Mouse (Mus musculus) midbrain, embryonic 12.5 days (tissue): ENCODE measurements around the gene Ccdc103. TPM values are rescaled to one million over a fixed set of nuclear protein-coding genes. Genes with fewer than 3 reads are reported as not detected.

Source experiments
- ATAC-seq: fragments of 200-750 bp; cut with Nextera tagmentation; 2 replicates; pipeline ENCODE4 v1.8.0; 2017; ENCODE audit warnings: low read depth, moderate TSS enrichment, moderate library complexity; ENCODE audit not compliant: low FRiP score
- H3K27ac ChIP-seq: fragments of 300-500 bp; sonication (generic); replicated peaks from 2 replicates; pipeline ENCODE4 v1.5.1; 2016; ENCODE audit warnings: mild to moderate bottlenecking
- H3K27me3 ChIP-seq: fragments of 300-500 bp; sonication (generic); 2 replicates; pipeline ENCODE4 v1.6.1; 2016; ENCODE audit warnings: mild to moderate bottlenecking
- H3K36me3 ChIP-seq: fragments of 300-500 bp; sonication (generic); 2 replicates; pipeline ENCODE4 v1.6.1; 2016
- H3K4me1 ChIP-seq: fragments of 300-500 bp; sonication (generic); 2 replicates; pipeline ENCODE4 v1.6.1; 2016
- H3K4me2 ChIP-seq: fragments of 300-500 bp; sonication (generic); replicated peaks from 2 replicates; pipeline ENCODE4 v1.6.1; 2016; ENCODE audit warnings: mild to moderate bottlenecking, moderate library complexity
- H3K4me3 ChIP-seq: fragments of 300-500 bp; sonication (generic); 2 replicates; pipeline ENCODE4 v1.5.1; 2016; ENCODE audit warnings: mild to moderate bottlenecking
- H3K9ac ChIP-seq: fragments of 300-500 bp; sonication (generic); replicated peaks from 2 replicates; pipeline ENCODE4 v1.6.1; 2016; ENCODE audit warnings: mild to moderate bottlenecking, moderate library complexity
- H3K9me3 ChIP-seq: fragments of 300-500 bp; sonication (generic); 2 replicates; pipeline ENCODE4 v1.6.1; 2016; ENCODE audit warnings: mild to moderate bottlenecking
- WGBS: fragments of 180-500 bp; shearing (Covaris S2); methylation state at CpG from one replicate; pipeline ENCODE4 v1.1.7; 2016; 5-methylcytosine and 5-hydroxymethylcytosine counted together
- polyA plus RNA-seq: library from polyadenylated mRNA; unstranded; fragments of >200 nt; fragmentation: Nextera tagmentation; extraction: Ambion mirVana; gene quantifications from 2 replicates; pipeline ENCODE4 v1.2.1, GENCODE M21; 2016

Ccdc103 gene
- polyA plus RNA-seq, 1 experiment from 2014 or later: 1.8 TPM

DNA sequence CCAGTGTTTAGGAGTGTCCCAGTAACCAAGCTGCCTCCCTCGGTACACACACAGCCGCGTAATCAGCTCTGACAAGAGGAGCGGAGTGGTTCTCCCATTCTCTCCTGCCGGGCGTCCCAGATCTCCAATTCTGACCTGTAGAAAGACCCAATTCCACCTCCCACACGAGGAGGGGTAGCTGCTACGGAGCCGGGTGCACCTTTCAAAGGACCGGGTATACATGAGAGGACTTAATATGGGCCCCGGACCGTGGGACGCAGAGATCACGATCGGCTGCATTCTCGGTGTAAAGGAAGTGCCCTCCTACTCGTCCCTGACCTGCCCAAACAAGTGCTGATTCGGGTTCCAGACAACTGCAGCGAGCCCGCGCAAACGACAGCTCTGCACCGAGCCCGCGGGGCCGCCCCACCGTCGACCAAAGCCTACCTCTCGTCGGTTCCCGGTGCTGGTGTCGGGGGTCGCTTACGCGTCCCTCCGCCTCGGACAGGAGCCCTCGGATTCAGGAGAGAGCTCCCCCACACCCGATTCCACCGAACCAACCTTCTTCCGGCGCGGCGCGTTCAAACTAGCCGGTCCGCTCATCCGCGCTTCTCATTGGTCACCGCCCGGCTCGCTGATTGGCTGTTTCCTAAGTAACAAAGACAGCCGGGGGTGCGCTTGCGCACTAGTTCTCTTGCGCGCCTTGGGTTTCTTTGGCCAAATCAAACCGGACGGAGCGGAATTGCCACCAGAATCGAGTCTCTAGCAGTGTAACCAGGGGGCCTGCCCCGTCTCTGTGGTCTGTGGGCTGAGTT is 43.8 kb downstream of the Ccdc103 start, which contains the start of gene Kif18b:
TSS of gene Kif18b (minus strand) at position 568 of the 794 bp plus-strand sequence.
- peak within 1 kb of the TSS; percentile 70 for H3K4me2 ChIP-seq
- peaks cover 30% of the 10 kb centered on the region for H3K4me1 ChIP-seq
- no peaks in the 10 kb centered on the region for H3K9me3 ChIP-seq
- peaks cover 18% of the 10 kb centered on the region; the same call in 1 of the 2 replicates for H3K36me3 ChIP-seq
- H3K27ac ChIP-seq: peak within 1 kb of the TSS; percentile 93
- no peaks in the 10 kb centered on the region for H3K27me3 ChIP-seq
- ATAC-seq: peak; percentile 83
- peak within 1 kb of the TSS; percentile 75 for H3K4me3 ChIP-seq
- H3K9ac ChIP-seq: peak within 1 kb of the TSS; percentile 73
- under 1% methylated on average over 62 of the region's 62 CpGs for WGBS

DNA sequence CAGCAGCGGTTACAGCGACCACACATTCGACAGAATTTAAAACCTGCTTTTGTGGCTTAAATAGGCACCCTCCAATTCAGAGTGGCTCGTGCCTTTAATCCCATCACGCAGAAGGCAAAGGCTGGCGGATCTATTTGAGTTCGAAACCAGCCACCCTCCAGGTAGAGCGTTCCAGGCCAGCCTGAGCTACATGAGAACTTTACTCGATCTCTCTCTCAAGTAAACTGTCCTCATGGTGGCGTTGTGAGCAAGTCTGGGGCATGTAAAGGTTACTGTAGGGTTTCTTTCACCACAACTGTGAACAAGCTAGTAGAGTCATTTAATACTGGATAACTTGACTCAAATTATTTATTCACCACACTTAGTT is 44.3 kb downstream of the Ccdc103 start:
- H3K27me3 ChIP-seq: no peaks in the 10 kb centered on the region
- ATAC-seq: no peak
- peak overlapping the region; percentile 53 for H3K9ac ChIP-seq
- H3K36me3 ChIP-seq: peaks cover 18% of the 10 kb centered on the region; the same call in 1 of the 2 replicates
- peak overlapping the region; percentile 93 for H3K27ac ChIP-seq
- H3K4me2 ChIP-seq: peak overlapping the region; percentile 70
- H3K4me1 ChIP-seq: peaks cover 30% of the 10 kb centered on the region
- H3K4me3 ChIP-seq: peak overlapping the region; percentile 75
- WGBS: 2% methylated on average over 10 of the region's 10 CpGs
- H3K9me3 ChIP-seq: no peaks in the 10 kb centered on the region

GRCm38 (mm10) chr11:102930672-102931071 is 49.7 kb downstream of the Ccdc103 start:
- no peaks in the 10 kb centered on the region for H3K9me3 ChIP-seq
- no peaks in the 10 kb centered on the region for H3K36me3 ChIP-seq
- H3K27ac ChIP-seq: no peak overlapping the region
- no peak overlapping the region for H3K4me3 ChIP-seq
- WGBS: 92% methylated on average over 10 of the region's 10 CpGs
- no peaks in the 10 kb centered on the region for H3K27me3 ChIP-seq
- no peak overlapping the region for H3K4me2 ChIP-seq
- H3K9ac ChIP-seq: no peak overlapping the region
- no peak for ATAC-seq
- no peaks in the 10 kb centered on the region for H3K4me1 ChIP-seq

Other genes with a start within 250 kb of the Ccdc103 start
- gene Meioc, start 217.5 kb upstream of the Ccdc103 start, polyA plus RNA-seq: 0.31 and 0.47 TPM in 2 replicates
- 47.9 and 56.3 TPM in 2 replicates for gene Ccdc43, start 183.4 kb upstream of the Ccdc103 start, polyA plus RNA-seq
- gene Adam11, start 119.8 kb upstream of the Ccdc103 start, polyA plus RNA-seq: 24.1 and 28.8 TPM in 2 replicates
- gene Gjc1, start 61.5 kb upstream of the Ccdc103 start, polyA plus RNA-seq: 79.0 and 87.1 TPM in 2 replicates
- not detected in 2 replicates for gene Higd1b, start 45.4 kb upstream of the Ccdc103 start, polyA plus RNA-seq
- 238 and 242 TPM in 2 replicates for gene Eftud2, start 219 bp upstream of the Ccdc103 start, polyA plus RNA-seq
- not detected in 2 replicates for gene Fam187a, start 4.0 kb downstream of the Ccdc103 start, polyA plus RNA-seq
- gene Gfap, start 19.7 kb downstream of the Ccdc103 start, polyA plus RNA-seq: not detected in 2 replicates
- 9.1 and 9.7 TPM in 2 replicates for gene Kif18b, start 43.9 kb downstream of the Ccdc103 start, polyA plus RNA-seq
- 12.7 and 15.3 TPM in 2 replicates for gene C1ql1, start 65.5 kb downstream of the Ccdc103 start, polyA plus RNA-seq
- 41.3 and 44.8 TPM in 2 replicates for gene Nmt1, start 147.0 kb downstream of the Ccdc103 start, polyA plus RNA-seq
- gene Dcakd, start 147.1 kb downstream of the Ccdc103 start, polyA plus RNA-seq: 163 and 174 TPM in 2 replicates
- 0.79 and 1.1 TPM in 2 replicates for gene Plcd3, start 220.5 kb downstream of the Ccdc103 start, polyA plus RNA-seq
- gene Acbd4, start 220.5 kb downstream of the Ccdc103 start, polyA plus RNA-seq: 7.5 and 8.4 TPM in 2 replicates
- gene Hexim1, start 235.0 kb downstream of the Ccdc103 start, polyA plus RNA-seq: 2.6 and 3.1 TPM in 2 replicates